Mouse (Mus musculus) forebrain, embryonic 14.5 days (tissue): Measurements from ENCODE around the gene Slc25a12. TPM values are rescaled to one million over a fixed set of nuclear protein-coding genes. Genes with fewer than 3 reads are reported as not detected.

ENCODE experiments used
- ATAC-seq: fragments of 200-750 bp; cut with Nextera tagmentation; 2 replicates; pipeline ENCODE4 v1.8.0; 2017; ENCODE audit warnings: mild to moderate bottlenecking, moderate library complexity
- DNase-seq: peaks from one replicate; pipeline ENCODE4 v3.0.0-alpha.2; 2015; ENCODE audit warnings: low spot score
- H3K27ac ChIP-seq: fragments of 300-500 bp; sonication (generic); 2 replicates; pipeline ENCODE4 v1.5.1; 2014; ENCODE audit warnings: low read depth, mild to moderate bottlenecking, control low read depth, low read length, moderate library complexity
- H3K27me3 ChIP-seq: fragments of 300-500 bp; sonication (generic); replicated peaks from 2 replicates; pipeline ENCODE4 v1.6.1; 2014; ENCODE audit warnings: low read length, control low read depth, mixed read lengths; ENCODE audit not compliant: control insufficient read depth, insufficient read depth
- H3K36me3 ChIP-seq: fragments of 300-500 bp; sonication (generic); 2 replicates; pipeline ENCODE4 v1.6.1; 2014; ENCODE audit warnings: low read length, control low read depth; ENCODE audit not compliant: control insufficient read depth, insufficient read depth
- H3K4me1 ChIP-seq: fragments of 300-500 bp; sonication (generic); 2 replicates; pipeline ENCODE4 v1.6.1; 2014; ENCODE audit warnings: antibody characterized with exemption, low read length, control low read depth; ENCODE audit not compliant: control insufficient read depth, insufficient read depth
- H3K4me2 ChIP-seq: fragments of 300-500 bp; sonication (generic); 2 replicates; pipeline ENCODE4 v1.6.1; 2014; ENCODE audit warnings: mild to moderate bottlenecking, control low read depth, low read length
- H3K4me3 ChIP-seq: fragments of 300-500 bp; sonication (generic); 2 replicates; pipeline ENCODE4 v1.5.1; 2014; ENCODE audit warnings: low read depth, low read length, control low read depth
- H3K9ac ChIP-seq: fragments of 300-500 bp; sonication (generic); 2 replicates; pipeline ENCODE4 v1.6.1; 2014; ENCODE audit warnings: mild to moderate bottlenecking, low read length, control low read depth, moderate library complexity
- H3K9me3 ChIP-seq: fragments of 300-500 bp; sonication (generic); replicated peaks from 2 replicates; pipeline ENCODE4 v1.6.1; 2016; ENCODE audit warnings: low read length, control low read depth, mixed read lengths; ENCODE audit not compliant: control insufficient read depth
- WGBS: fragments of 180-500 bp; shearing (Covaris S2); extraction: QIAGEN DNeasy Blood & Tissue Kit; methylation state at CpG from one replicate; pipeline ENCODE4 v1.1.7; 2014; 5-methylcytosine and 5-hydroxymethylcytosine counted together
- polyA plus RNA-seq: library from polyadenylated mRNA; unstranded; fragments of >200 nt; fragmentation: Nextera tagmentation; extraction: Ambion mirVana; gene quantifications from 2 replicates; pipeline ENCODE4 v1.2.1, GENCODE M21; 2014

The Slc25a12 gene
- polyA plus RNA-seq, 1 experiment from 2014 or later: 67.2 TPM

DNA sequence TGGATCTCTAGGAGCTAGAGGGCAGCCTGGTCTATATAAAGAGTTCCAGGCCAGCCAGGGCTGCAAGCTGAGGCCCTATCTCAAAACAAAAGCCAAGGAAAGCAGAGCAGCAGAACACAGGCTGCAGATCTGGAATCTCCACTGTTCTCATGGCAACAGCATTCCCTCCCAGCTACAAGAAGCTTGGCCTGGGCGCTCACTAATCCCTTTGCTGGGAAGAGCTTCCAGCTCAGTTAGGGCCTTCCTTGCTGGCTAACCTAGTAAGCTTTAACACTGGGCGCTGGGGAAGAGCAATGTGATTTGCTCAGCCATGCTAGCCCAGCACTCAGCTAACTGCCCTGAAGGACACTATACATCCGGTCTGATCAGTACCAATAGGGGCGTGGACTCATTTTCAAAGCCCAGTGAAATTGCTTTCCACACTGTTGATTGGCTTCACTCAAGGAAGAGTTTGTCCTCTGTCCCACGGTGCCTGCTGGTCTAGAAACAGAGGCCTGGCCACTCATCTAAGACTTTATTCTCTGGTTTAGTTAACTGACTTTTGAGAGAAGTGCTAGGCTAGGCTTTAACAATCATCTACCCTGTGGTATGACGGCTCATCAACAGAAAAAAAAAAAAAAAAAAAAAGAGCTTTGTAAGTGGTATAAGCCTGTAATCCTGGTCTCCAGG is 77.3 kb downstream of the Slc25a12 start:
- H3K4me1 ChIP-seq: peaks cover 6% of the 10 kb centered on the region; the same call in 1 of the 2 replicates
- peak overlapping the region; percentile 17; the same call in 1 of the 2 replicates for H3K27ac ChIP-seq
- H3K4me2 ChIP-seq: no peak overlapping the region
- WGBS: 36% methylated on average over 6 of the region's 6 CpGs
- H3K9ac ChIP-seq: no peak overlapping the region
- ATAC-seq (peak; percentile 52; the same call in 1 of the 2 replicates), DNase-seq (peak; percentile 68)
- no peaks in the 10 kb centered on the region for H3K9me3 ChIP-seq
- H3K27me3 ChIP-seq: no peaks in the 10 kb centered on the region
- no peak overlapping the region for H3K4me3 ChIP-seq
- peaks cover 14% of the 10 kb centered on the region for H3K36me3 ChIP-seq

DNA sequence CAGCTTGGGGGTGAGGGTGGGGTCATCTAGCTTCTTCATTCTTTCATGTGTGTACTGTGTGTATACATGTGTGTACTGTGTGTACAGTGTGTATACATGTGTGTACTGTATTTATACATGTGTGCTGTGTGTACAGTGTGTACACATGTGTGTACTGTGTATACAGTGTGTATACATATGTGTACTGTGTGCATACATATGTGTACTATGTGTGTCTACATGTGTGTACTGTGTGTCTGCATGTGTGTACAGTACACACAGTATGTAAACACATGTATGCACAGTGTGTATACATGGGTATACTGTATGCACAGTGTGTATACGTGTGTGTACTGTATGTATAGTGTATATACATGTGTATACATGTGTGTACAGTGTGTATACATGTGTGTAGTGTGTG is 85.6 kb downstream of the Slc25a12 start:
- Histone ChIP-seq H3K4me3 (no peak overlapping the region), H3K27ac (no peak overlapping the region), H3K4me1 (peaks cover 3% of the 10 kb centered on the region; the same call in 1 of the 2 replicates), H3K4me2 (no peak overlapping the region), H3K27me3 (no peaks in the 10 kb centered on the region), H3K9ac (no peak overlapping the region), H3K9me3 (no peaks in the 10 kb centered on the region), H3K36me3 (peaks cover 23% of the 10 kb centered on the region)
- DNase-seq (no peak), ATAC-seq (no peak)
- 87% methylated on average over 1 of the region's 1 CpGs for WGBS

DNA sequence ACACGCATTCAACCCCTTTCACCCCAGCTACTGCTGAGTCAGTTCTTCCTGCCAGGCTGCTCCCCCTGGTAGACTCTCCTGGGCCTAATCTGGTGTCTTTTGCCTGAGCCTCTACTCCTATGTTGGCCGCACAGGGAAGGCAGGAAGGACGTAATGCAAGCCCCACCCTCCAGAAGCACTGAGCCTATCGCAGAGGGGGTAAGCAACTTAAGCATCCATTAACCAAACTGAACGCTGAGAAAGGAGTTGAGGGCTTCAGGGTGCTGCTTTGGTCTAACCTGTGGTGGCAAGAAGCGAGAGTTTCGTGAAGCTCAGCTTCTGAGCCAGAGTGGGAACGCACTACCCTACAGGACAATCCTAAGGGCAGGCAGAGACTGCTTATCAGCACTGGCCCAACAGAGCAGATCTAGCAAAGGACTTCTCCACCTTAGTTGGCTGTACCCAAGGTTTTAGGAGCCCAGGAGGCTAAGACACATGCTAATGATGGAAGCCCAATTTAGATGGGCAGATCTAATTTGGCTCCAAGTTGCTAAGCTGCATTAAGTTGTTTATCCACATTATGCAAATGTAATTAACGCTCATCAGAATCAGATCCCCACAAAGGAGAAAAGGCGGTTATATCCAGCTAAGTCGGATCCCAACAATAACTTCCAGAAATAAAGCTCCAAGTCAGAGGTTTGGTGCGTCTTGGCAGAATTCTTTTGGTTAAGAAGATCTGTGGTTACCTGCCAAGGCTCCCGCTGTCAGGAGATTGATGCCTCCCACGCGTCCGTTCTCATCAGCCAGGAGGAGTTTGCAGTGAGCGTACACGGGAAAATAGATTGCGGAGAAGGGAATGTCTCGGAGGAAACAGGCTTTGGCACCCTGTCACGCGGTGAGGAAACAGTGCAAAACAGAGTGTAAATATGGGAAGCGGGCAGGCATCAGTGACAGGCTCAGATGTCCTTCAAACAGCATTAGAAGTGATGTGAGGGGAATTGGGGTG is 88.5 kb downstream of the Slc25a12 start:
- no peak overlapping the region for H3K4me2 ChIP-seq
- H3K36me3 ChIP-seq: peaks cover 44% of the 10 kb centered on the region
- ATAC-seq (peak; percentile 32; the same call in 1 of the 2 replicates), DNase-seq (peak; percentile 72)
- WGBS: 39% methylated on average over 23 of the region's 23 CpGs
- no peak overlapping the region for H3K4me3 ChIP-seq
- no peaks in the 10 kb centered on the region for H3K9me3 ChIP-seq
- no peaks in the 10 kb centered on the region for H3K27me3 ChIP-seq
- H3K9ac ChIP-seq: no peak overlapping the region
- H3K27ac ChIP-seq: no peak overlapping the region
- peaks cover 3% of the 10 kb centered on the region; the same call in 1 of the 2 replicates for H3K4me1 ChIP-seq

DNA sequence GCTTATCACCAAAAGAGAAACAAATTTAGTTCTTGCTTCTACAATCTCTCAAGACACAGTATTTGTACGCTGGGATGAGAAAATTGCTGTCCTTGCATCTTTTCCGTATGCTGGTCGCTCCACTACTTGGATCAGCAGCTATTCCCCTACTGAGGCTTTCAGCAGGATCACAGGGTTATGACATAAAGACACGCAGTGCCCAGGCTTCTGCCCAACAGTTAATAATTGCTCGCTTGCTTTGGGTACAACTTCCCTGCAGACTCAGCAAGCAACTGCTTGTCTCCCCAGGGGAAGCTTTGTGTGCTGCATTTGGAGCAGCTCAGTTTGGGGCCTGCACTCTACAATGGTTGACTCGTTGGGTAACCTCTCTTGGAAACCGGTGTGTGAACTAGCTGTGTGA is 91.8 kb downstream of the Slc25a12 start:
- 84% methylated on average over 7 of the region's 7 CpGs for WGBS
- Histone ChIP-seq H3K27ac (no peak overlapping the region), H3K9ac (no peak overlapping the region), H3K4me3 (no peak overlapping the region), H3K27me3 (no peaks in the 10 kb centered on the region), H3K4me1 (peaks cover 3% of the 10 kb centered on the region; the same call in 1 of the 2 replicates), H3K9me3 (no peaks in the 10 kb centered on the region), H3K36me3 (peaks cover 30% of the 10 kb centered on the region), H3K4me2 (no peak overlapping the region)
- no peak for ATAC-seq
- DNase-seq: no peak

DNA sequence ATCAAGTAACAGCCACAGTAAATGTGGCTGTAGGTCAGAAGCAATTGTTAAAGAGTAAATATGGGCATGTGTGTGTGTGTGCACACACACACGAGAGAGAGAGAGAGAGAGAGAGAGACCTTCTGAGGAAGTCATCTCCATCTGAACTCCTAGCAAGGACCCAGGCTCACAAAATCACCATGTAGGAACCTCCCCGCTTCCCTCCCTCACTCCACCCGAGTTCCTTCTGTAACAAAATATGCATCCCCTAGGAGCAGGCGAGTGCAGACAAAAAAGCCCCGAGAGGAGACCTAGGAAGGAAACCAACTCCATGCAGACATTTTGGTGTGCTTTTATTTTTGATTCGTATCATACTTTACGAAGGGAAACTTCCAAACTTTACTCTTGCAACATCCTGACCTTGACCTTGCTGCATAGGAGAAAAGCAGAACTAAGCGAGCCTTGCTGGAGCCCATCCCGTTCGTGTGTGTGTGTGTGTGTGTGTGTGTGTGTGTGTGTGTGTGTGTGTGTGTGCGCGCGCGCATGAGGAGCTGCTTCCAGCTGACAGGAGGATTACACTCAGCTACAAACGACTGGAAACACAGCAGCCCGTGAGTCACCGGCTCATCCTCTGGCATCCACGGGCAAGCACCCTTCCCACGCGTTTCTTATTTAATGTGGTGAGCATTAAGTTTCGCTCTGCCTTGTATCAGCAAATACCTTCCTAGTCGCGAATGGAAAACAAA is 93.4 kb downstream of the Slc25a12 start:
- DNase-seq (no peak), ATAC-seq (no peak)
- no peaks in the 10 kb centered on the region for H3K27me3 ChIP-seq
- no peak overlapping the region for H3K9ac ChIP-seq
- H3K4me3 ChIP-seq: no peak overlapping the region
- H3K36me3 ChIP-seq: peaks cover 30% of the 10 kb centered on the region
- no peaks in the 10 kb centered on the region; the same call in 1 of the 2 replicates for H3K4me1 ChIP-seq
- no peak overlapping the region for H3K4me2 ChIP-seq
- H3K9me3 ChIP-seq: no peaks in the 10 kb centered on the region
- no peak overlapping the region for H3K27ac ChIP-seq
- WGBS: 77% methylated on average over 23 of the region's 23 CpGs

DNA sequence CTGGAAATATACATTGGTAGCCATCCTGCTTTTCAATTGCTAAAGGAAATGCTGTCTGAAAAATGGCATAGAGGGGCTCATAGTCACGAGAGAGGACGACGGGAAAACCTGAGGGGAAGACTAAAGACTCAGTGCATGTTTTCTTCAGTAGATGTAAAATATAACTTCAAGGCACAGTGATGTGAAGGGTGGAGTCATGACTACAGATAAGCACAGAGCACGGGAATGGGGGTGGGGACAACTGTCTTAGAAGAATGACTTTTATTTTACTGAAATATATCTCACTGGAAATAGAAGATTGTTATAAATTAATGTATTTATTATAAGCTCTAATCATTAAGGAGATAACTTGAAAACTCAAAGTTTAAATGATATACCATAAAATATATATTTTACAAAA is 97.5 kb downstream of the Slc25a12 start:
- peaks cover 34% of the 10 kb centered on the region for H3K36me3 ChIP-seq
- H3K27ac ChIP-seq: no peak overlapping the region
- no peak overlapping the region for H3K9ac ChIP-seq
- ATAC-seq (no peak), DNase-seq (no peak)
- 78% methylated on average over 4 of the region's 4 CpGs for WGBS
- H3K4me2 ChIP-seq: no peak overlapping the region
- H3K9me3 ChIP-seq: no peaks in the 10 kb centered on the region
- no peaks in the 10 kb centered on the region for H3K4me1 ChIP-seq
- H3K27me3 ChIP-seq: no peaks in the 10 kb centered on the region
- H3K4me3 ChIP-seq: no peak overlapping the region

DNA sequence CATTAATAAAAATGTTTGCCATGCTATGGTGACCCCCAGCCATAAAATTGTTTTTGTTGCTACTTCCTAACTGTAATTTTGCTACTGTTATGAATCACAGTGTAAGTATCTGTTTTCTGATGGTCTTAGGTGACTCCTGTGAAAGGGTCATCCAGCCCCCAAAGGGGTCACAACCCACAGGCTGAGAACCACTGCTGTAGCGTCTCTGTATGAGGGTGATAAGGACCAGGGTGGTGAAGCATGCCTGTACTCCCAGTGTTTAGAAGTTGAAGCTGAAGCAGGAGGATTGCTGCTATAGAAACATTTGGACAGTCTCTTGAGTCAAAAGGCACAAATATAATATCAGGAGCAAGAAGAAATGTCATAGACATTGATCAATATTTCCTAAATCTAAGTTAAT is 98.2 kb downstream of the Slc25a12 start:
- H3K27me3 ChIP-seq: no peaks in the 10 kb centered on the region
- H3K9ac ChIP-seq: no peak overlapping the region
- H3K36me3 ChIP-seq: peaks cover 34% of the 10 kb centered on the region
- 89% methylated on average over 1 of the region's 1 CpGs for WGBS
- DNase-seq (no peak), ATAC-seq (no peak)
- no peak overlapping the region for H3K27ac ChIP-seq
- no peaks in the 10 kb centered on the region for H3K9me3 ChIP-seq
- H3K4me3 ChIP-seq: no peak overlapping the region
- no peaks in the 10 kb centered on the region for H3K4me1 ChIP-seq
- no peak overlapping the region for H3K4me2 ChIP-seq

DNA sequence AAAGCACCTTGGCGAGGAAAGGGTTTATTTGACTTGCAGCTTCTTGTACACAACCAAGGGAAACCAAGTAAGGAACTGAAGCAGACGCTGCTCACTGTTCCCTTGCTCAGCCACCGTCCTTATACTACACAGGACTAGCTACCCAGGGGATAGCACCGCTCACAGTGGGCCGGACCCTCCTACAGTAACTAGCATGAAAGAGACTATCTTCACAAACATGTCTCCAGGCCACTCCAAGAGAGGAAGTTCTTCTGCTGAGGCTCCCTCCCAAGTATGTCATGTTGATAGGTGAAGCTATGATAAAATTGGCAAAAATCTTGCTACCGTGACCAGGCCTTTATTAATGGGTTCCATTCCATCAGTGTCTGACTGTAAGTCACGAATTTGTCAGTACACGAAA is 98.9 kb downstream of the Slc25a12 start:
- Histone ChIP-seq H3K4me2 (no peak overlapping the region), H3K27me3 (no peaks in the 10 kb centered on the region), H3K4me3 (no peak overlapping the region), H3K36me3 (peaks cover 39% of the 10 kb centered on the region), H3K4me1 (no peaks in the 10 kb centered on the region), H3K27ac (no peak overlapping the region), H3K9ac (no peak overlapping the region), H3K9me3 (no peaks in the 10 kb centered on the region)
- no peak for ATAC-seq
- 97% methylated on average over 8 of the region's 8 CpGs for WGBS
- no peak for DNase-seq
